Comparison of ENCODE assay signal across 1 mouse cellular context in genomic region chr16:38306571-38307220, GRCm38 (mm10).
TF ChIP-seq lines count a peak whose summit lies in the region.

No protein-coding gene starts in this region.

TF ChIP-seq in MEL, 35 proteins besides CTCF, POLR2A, EP300 and RAD21:
- TF ChIP-seq HCFC1 (IDR thresholded peaks at IDR 0.05; ENCODE audit: low read depth, low read length) (no peak), SMC3 (IDR thresholded peaks at IDR 0.05; ENCODE audit: low read depth, low read length) (peak; percentile 41), MAX (IDR thresholded peaks at IDR 0.05; ENCODE audit: low read length) (no peak), MXI1 (IDR thresholded peaks at IDR 0.05; ENCODE audit: low read depth, low read length) (no peak)
